Mouse (Mus musculus) ES-E14 (cell line): ENCODE measurements at regions not wholly inside any gene's neighbourhood (a gene's known extent, or its start where the extent isn't known, plus 50 kb on each side); places are given as distances from the start of the nearest gene placed in this dataset.

Experiments
- DNase-seq: peaks from one replicate; pipeline ENCODE4 v3.0.0-alpha.2; 2013; ENCODE audit warnings: low read depth, low spot score
- H3K27ac ChIP-seq: 2 replicates; pipeline ENCODE4 v1.5.1; 2012; ENCODE audit warnings: low read depth, mild to moderate bottlenecking, low read length, moderate library complexity, mixed read lengths; ENCODE audit not compliant: poor library complexity, insufficient read depth, severe bottlenecking
- H3K36me3 ChIP-seq: 2 replicates; pipeline ENCODE4 v1.6.1; 2012; ENCODE audit warnings: mild to moderate bottlenecking, low read length, moderate library complexity, mixed read lengths; ENCODE audit not compliant: control insufficient read depth, poor library complexity, insufficient read depth, severe bottlenecking
- H3K4me1 ChIP-seq, 2 experiments: fragments of 150-350 bp in 1 of 2; sonication (generic) in 1 of 2; 2 replicates each; pipeline ENCODE4 v1.6.1; 2012; ENCODE audit warnings: low read length in 2 of 2, mild to moderate bottlenecking in 1 of 2, mixed read lengths in 1 of 2; ENCODE audit not compliant: control insufficient read depth in 2 of 2, insufficient read depth in 2 of 2, poor library complexity in 1 of 2
- H3K4me3 ChIP-seq, 2 experiments: fragments of 150-350 bp in 1 of 2; sonication (generic) in 1 of 2; 2 replicates each; pipeline ENCODE4 v1.5.1; 2012; ENCODE audit warnings: low read length in 2 of 2, low read depth in 1 of 2, mild to moderate bottlenecking in 1 of 2, mixed read lengths in 1 of 2; ENCODE audit not compliant: insufficient read depth in 1 of 2, poor library complexity in 1 of 2, severe bottlenecking in 1 of 2
- H3K9ac ChIP-seq: 2 replicates; pipeline ENCODE4 v1.6.1; 2012; ENCODE audit warnings: low read depth, mild to moderate bottlenecking, low read length, mixed read lengths; ENCODE audit not compliant: poor library complexity, insufficient read depth, severe bottlenecking
- H3K9me3 ChIP-seq: fragments of 150-350 bp; sonication (generic); 2 replicates; pipeline ENCODE4 v1.6.1; 2012; ENCODE audit warnings: low read depth, mild to moderate bottlenecking, low read length; ENCODE audit not compliant: control insufficient read depth, insufficient read depth
- CHD2 ChIP-seq: IDR thresholded peaks from 2 replicates; pipeline ENCODE4 v1.6.1; 2014; ENCODE audit warnings: mild to moderate bottlenecking, low read depth, low read length, inconsistent platforms
- HCFC1 ChIP-seq: IDR thresholded peaks from 2 replicates; pipeline ENCODE4 v1.6.1; 2012; ENCODE audit warnings: low read length, inconsistent platforms, borderline replicate concordance; ENCODE audit not compliant: insufficient read depth
- MAFK ChIP-seq: IDR thresholded peaks from 2 replicates; pipeline ENCODE4 v1.6.1; 2014; ENCODE audit warnings: mild to moderate bottlenecking, low read depth, low read length, inconsistent platforms; ENCODE audit not compliant: insufficient read depth
- ZC3H11A ChIP-seq: IDR thresholded peaks from 2 replicates; pipeline ENCODE4 v1.6.1; 2012; ENCODE audit warnings: low read depth, mild to moderate bottlenecking, inconsistent platforms, low read length, borderline replicate concordance
- ZNF384 ChIP-seq: IDR thresholded peaks from 2 replicates; pipeline ENCODE4 v1.6.1; 2012; ENCODE audit warnings: low read depth, low read length, inconsistent platforms
- in situ Hi-C, 2 experiments: fragments of 600-800 bp; cut with MboI; formaldehyde crosslinking; loops; one replicate each; pipeline ENCODE4 v1.15.1; 2025; ENCODE audit warnings: low sequenced_read_pairs in 2 of 2, inconsistent platforms in 1 of 2; ENCODE audit not compliant: unreplicated experiment in 2 of 2

- TF ChIP-seq HCFC1 = no peak
- no peak for TF ChIP-seq MAFK
- TF ChIP-seq ZNF384 = no peak
- TF ChIP-seq CHD2 = no peak
- TF ChIP-seq ZC3H11A = no peak
- no peaks in the 10 kb centered on the region for H3K4me1 ChIP-seq
- no peak overlapping the region for H3K4me3 ChIP-seq
- H3K27ac ChIP-seq = no peak overlapping the region
- no peak overlapping the region for H3K9ac ChIP-seq
- in situ Hi-C loops = no loop called here
- no peaks in the 10 kb centered on the region for H3K9me3 ChIP-seq
- no peak for DNase-seq
- no peaks in the 10 kb centered on the region for H3K36me3 ChIP-seq
Observed at GRCm38 (mm10) chr8:15670722-15671121, 624.8 kb upstream of the BB014433 start.

- Histone ChIP-seq H3K27ac (no peak overlapping the region), H3K9ac (no peak overlapping the region), H3K4me3 (no peak overlapping the region), H3K36me3 (no peaks in the 10 kb centered on the region), H3K4me1 (no peaks in the 10 kb centered on the region), H3K9me3 (no peaks in the 10 kb centered on the region)
- no peak for TF ChIP-seq MAFK
- TF ChIP-seq ZNF384 = no peak
- no peak for TF ChIP-seq ZC3H11A
- TF ChIP-seq HCFC1 = no peak
- no peak for TF ChIP-seq CHD2
- in situ Hi-C loops = no loop called here
- DNase-seq = no peak
Observed at GRCm38 (mm10) chr8:15670298-15670697, 624.4 kb upstream of the BB014433 start.

- in situ Hi-C loops = no loop called here
- H3K27ac ChIP-seq = no peak overlapping the region
Observed at GRCm38 (mm10) chr8:15669515-15669914, 623.6 kb upstream of the BB014433 start.

GRCm38 (mm10) chr8:15660602-15661001 is 614.7 kb upstream of the BB014433 start:
- TF ChIP-seq ZNF384 (no peak), HCFC1 (no peak), ZC3H11A (no peak), MAFK (no peak), CHD2 (no peak)
- no peaks in the 10 kb centered on the region for H3K4me1 ChIP-seq

More at GRCm38 (mm10) chr8:15669515-15669914, 623.6 kb upstream of the BB014433 start:
- TF ChIP-seq HCFC1 (no peak), ZC3H11A (no peak), ZNF384 (no peak), CHD2 (no peak), MAFK (no peak)
- H3K36me3 ChIP-seq = no peaks in the 10 kb centered on the region
- DNase-seq = no peak
- no peak overlapping the region for H3K9ac ChIP-seq
- no peak overlapping the region for H3K4me3 ChIP-seq
- no peaks in the 10 kb centered on the region for H3K9me3 ChIP-seq
- H3K4me1 ChIP-seq = no peaks in the 10 kb centered on the region

GRCm38 (mm10) chr8:15634769-15635366 is 589.0 kb upstream of the BB014433 start:
- no peaks in the 10 kb centered on the region for H3K9me3 ChIP-seq
- TF ChIP-seq MAFK = no peak
- TF ChIP-seq ZNF384 = no peak
- no peak for TF ChIP-seq HCFC1
- TF ChIP-seq CHD2 = no peak
- TF ChIP-seq ZC3H11A = no peak
- DNase-seq = no peak
- no peaks in the 10 kb centered on the region for H3K4me1 ChIP-seq
- no peak overlapping the region for H3K9ac ChIP-seq
- no peaks in the 10 kb centered on the region for H3K36me3 ChIP-seq
- in situ Hi-C loops = no loop called here
- H3K4me3 ChIP-seq = no peak overlapping the region
- no peak overlapping the region for H3K27ac ChIP-seq

More at GRCm38 (mm10) chr8:15660602-15661001, 614.7 kb upstream of the BB014433 start:
- no peak for DNase-seq
- in situ Hi-C loops = no loop called here
- no peak overlapping the region for H3K4me3 ChIP-seq
- H3K9ac ChIP-seq = no peak overlapping the region
- no peak overlapping the region for H3K27ac ChIP-seq
- H3K9me3 ChIP-seq = no peaks in the 10 kb centered on the region
- no peaks in the 10 kb centered on the region for H3K36me3 ChIP-seq
